Mouse (Mus musculus) heart, postnatal 0 days (tissue): Measurements from ENCODE around the gene Actn2. TPM values are rescaled to one million over a fixed set of nuclear protein-coding genes. Genes with fewer than 3 reads are reported as not detected.

Source experiments
- ATAC-seq: fragments of 200-750 bp; cut with Nextera tagmentation; 2 replicates; pipeline ENCODE4 v1.8.0; 2017; ENCODE audit warnings: low read depth, moderate number of reproducible peaks, moderate library complexity; ENCODE audit not compliant: insufficient read depth
- DNase-seq: peaks from one replicate; pipeline ENCODE4 v3.0.0-alpha.2; 2016; ENCODE audit warnings: low spot score
- H3K27ac ChIP-seq: fragments of 300-500 bp; sonication (generic); 2 replicates; pipeline ENCODE4 v1.5.1; 2014; ENCODE audit warnings: low read depth, mild to moderate bottlenecking
- H3K27me3 ChIP-seq: fragments of 300-500 bp; sonication (generic); 2 replicates; pipeline ENCODE4 v1.6.1; 2014; ENCODE audit warnings: low read length, mixed read lengths; ENCODE audit not compliant: control insufficient read depth, insufficient read depth
- H3K36me3 ChIP-seq: fragments of 300-500 bp; sonication (generic); replicated peaks from 2 replicates; pipeline ENCODE4 v1.6.1; 2014; ENCODE audit warnings: low read length, mixed read lengths; ENCODE audit not compliant: control insufficient read depth, insufficient read depth
- H3K4me1 ChIP-seq: fragments of 300-500 bp; sonication (generic); 2 replicates; pipeline ENCODE4 v1.6.1; 2014; ENCODE audit warnings: antibody characterized with exemption; ENCODE audit not compliant: control insufficient read depth, insufficient read depth
- H3K4me2 ChIP-seq: fragments of 300-500 bp; sonication (generic); 2 replicates; pipeline ENCODE4 v1.6.1; 2014; ENCODE audit warnings: low read depth, mild to moderate bottlenecking, low read length, moderate library complexity
- H3K4me3 ChIP-seq: fragments of 300-500 bp; sonication (generic); 2 replicates; pipeline ENCODE4 v1.5.1; 2014; ENCODE audit warnings: low read depth, low read length
- H3K9ac ChIP-seq: fragments of 300-500 bp; sonication (generic); replicated peaks from 2 replicates; pipeline ENCODE4 v1.6.1; 2014; ENCODE audit warnings: low read depth, low read length, mixed read lengths
- H3K9me3 ChIP-seq: fragments of 300-500 bp; sonication (generic); replicated peaks from 2 replicates; pipeline ENCODE4 v1.6.1; 2016; ENCODE audit warnings: low read length; ENCODE audit not compliant: control insufficient read depth
- CTCF ChIP-seq: IDR thresholded peaks from 2 replicates; pipeline ENCODE4 v1.5.1; 2016; ENCODE audit warnings: antibody characterized with exemption, control low read depth, low read depth
- EP300 ChIP-seq: IDR thresholded peaks from 2 replicates; pipeline ENCODE4 v1.6.1; 2016; ENCODE audit warnings: antibody characterized with exemption, low read depth
- WGBS: fragments of 180-500 bp; shearing (Covaris S2); extraction: QIAGEN DNeasy Blood & Tissue Kit; methylation state at CpG from one replicate; pipeline ENCODE4 v1.1.7; 2014; 5-methylcytosine and 5-hydroxymethylcytosine counted together
- polyA plus RNA-seq: library from polyadenylated mRNA; unstranded; fragments of >200 nt; fragmentation: Nextera tagmentation; extraction: Ambion mirVana; gene quantifications from 2 replicates; pipeline ENCODE4 v1.2.1, GENCODE M21; 2015
- total RNA-seq: library from RNA; depleted of rRNA; stranded (reverse); fragments of >200 nt; gene quantifications from 2 replicates; pipeline ENCODE4 v1.2.3, GENCODE M21; 2014; ENCODE audit warnings: low replicate concordance; rRNA removed

Actn2 gene
- total and polyA plus RNA-seq, 2 experiments from 2014 or later: 1,276 to 2,143 TPM

GRCm38 (mm10) chr13:12245938-12246337 lies 94.6 kb downstream of the Actn2 start:
- Histone ChIP-seq H3K9ac (no peak overlapping the region), H3K27me3 (no peaks in the 10 kb centered on the region; the same call in 1 of the 2 replicates), H3K4me2 (no peak overlapping the region), H3K36me3 (peaks cover 73% of the 10 kb centered on the region), H3K9me3 (no peaks in the 10 kb centered on the region), H3K4me3 (no peak overlapping the region), H3K27ac (no peak overlapping the region), H3K4me1 (peaks cover 24% of the 10 kb centered on the region)
- DNase-seq (no peak), ATAC-seq (no peak)
- WGBS: 97% methylated on average over 2 of the region's 2 CpGs
- TF ChIP-seq CTCF (no peak), EP300 (no peak)

- peaks cover 76% of the 10 kb centered on the region for H3K36me3 ChIP-seq
- peak overlapping the region; percentile 84 for H3K27ac ChIP-seq
- peak overlapping the region; percentile 25 for H3K4me2 ChIP-seq
- H3K9me3 ChIP-seq: no peaks in the 10 kb centered on the region
- peaks cover 18% of the 10 kb centered on the region for H3K4me1 ChIP-seq
- no peaks in the 10 kb centered on the region; the same call in 1 of the 2 replicates for H3K27me3 ChIP-seq
- ATAC-seq (peak; percentile 97), DNase-seq (peak; percentile 85)
- 39% methylated on average over 4 of the region's 4 CpGs for WGBS
- 0 out of 2 replicates have a peak overlapping the region, but pooled peaks have one; percentile 20 for H3K9ac ChIP-seq
- no peak overlapping the region for H3K4me3 ChIP-seq
- TF ChIP-seq CTCF (no peak), EP300 (0 out of 2 replicates have a peak, but pooled peaks have one; percentile 55)
These were observed 96.6 kb downstream of the Actn2 start for GRCm38 (mm10) chr13:12243991-12244390.

DNA sequence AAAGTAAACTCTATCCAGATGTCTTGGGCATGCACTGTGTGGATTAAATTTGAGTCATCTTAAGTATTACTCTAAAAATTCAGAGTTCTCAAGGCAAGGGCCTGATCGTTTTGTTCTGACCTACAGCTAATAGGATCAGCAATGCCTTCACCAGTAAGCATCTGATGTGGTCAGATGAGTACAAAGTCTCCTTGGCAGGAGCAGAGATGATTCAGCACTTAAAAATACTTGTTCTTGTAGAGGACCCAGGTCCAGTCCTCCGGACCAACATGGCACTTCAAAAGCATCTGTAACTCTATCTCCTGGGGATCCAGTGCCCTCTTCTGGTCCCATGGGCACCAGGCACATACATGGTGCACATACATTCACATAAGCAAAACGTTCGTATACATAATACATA lies 108.4 kb downstream of the Actn2 start:
- 89% methylated on average over 4 of the region's 4 CpGs for WGBS
- Histone ChIP-seq H3K4me2 (no peak overlapping the region), H3K27me3 (no peaks in the 10 kb centered on the region), H3K9me3 (no peaks in the 10 kb centered on the region), H3K4me3 (no peak overlapping the region), H3K36me3 (peaks cover 82% of the 10 kb centered on the region), H3K4me1 (no peaks in the 10 kb centered on the region), H3K9ac (no peak overlapping the region), H3K27ac (no peak overlapping the region)
- TF ChIP-seq EP300 (no peak), CTCF (no peak)
- DNase-seq: no peak
- no peak for ATAC-seq

DNA sequence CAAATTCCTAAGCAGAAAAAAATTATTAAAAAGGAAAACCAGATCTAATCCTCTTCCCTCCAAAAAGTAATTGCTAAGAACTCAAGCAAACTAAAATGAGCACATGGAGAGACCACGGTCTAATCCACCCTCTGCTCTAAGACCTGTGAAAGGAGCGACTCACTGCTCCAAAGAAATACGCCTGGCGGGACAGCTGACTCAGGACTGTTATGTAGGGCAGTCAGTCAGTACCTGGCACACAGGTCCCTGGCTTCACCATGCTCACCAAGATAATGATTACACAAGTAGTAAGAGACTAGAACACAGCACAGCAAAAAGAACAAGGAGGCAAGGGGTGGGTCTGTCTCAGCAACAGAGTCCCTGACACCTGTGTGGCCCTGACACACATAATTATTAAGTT lies 112.3 kb downstream of the Actn2 start:
- H3K9ac ChIP-seq: no peak overlapping the region
- no peak overlapping the region for H3K27ac ChIP-seq
- no peak for TF ChIP-seq EP300
- TF ChIP-seq CTCF: no peak
- no peak for DNase-seq
- no peaks in the 10 kb centered on the region for H3K9me3 ChIP-seq
- ATAC-seq: no peak
- 96% methylated on average over 4 of the region's 4 CpGs for WGBS
- no peak overlapping the region for H3K4me3 ChIP-seq
- peaks cover 92% of the 10 kb centered on the region for H3K36me3 ChIP-seq
- no peaks in the 10 kb centered on the region for H3K4me1 ChIP-seq
- H3K4me2 ChIP-seq: no peak overlapping the region
- H3K27me3 ChIP-seq: no peaks in the 10 kb centered on the region

DNA sequence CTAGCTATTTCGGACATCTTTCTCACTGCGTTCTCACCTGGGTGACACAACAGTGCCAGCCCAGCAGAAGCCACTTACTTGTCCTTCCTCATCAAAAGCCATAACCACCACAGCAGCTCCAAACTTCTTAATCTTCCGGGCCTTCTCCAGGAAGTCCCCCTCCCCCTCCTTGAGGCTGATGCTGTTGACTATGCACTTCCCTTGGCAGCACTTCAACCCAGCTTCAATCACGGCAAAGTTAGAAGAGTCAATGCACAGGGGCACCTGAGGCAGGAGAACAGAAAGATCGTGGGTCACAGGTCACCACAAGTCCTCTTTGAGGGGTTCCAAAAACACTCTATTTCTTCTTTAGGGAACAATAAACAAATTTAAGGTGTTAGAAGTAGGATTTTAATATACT lies 113.0 kb downstream of the Actn2 start:
- H3K36me3 ChIP-seq: peaks cover 91% of the 10 kb centered on the region
- ATAC-seq: no peak
- WGBS: 71% methylated on average over 5 of the region's 5 CpGs

More for the DNA sequence above, 113.0 kb downstream of the Actn2 start:
- H3K4me1 ChIP-seq: no peaks in the 10 kb centered on the region
- no peak overlapping the region for H3K9ac ChIP-seq
- no peak overlapping the region for H3K4me2 ChIP-seq
- no peaks in the 10 kb centered on the region for H3K27me3 ChIP-seq
- no peak overlapping the region for H3K4me3 ChIP-seq
- DNase-seq: no peak
- H3K9me3 ChIP-seq: no peaks in the 10 kb centered on the region
- no peak for TF ChIP-seq CTCF
- H3K27ac ChIP-seq: no peak overlapping the region

Other genes with a start within 250 kb of the Actn2 start
- gene Ryr2, start 233.8 kb downstream of the Actn2 start, total RNA-seq: 317 and 396 TPM in 2 replicates
- 48.2 and 61.4 TPM in 2 replicates for gene Ryr2, start 233.8 kb downstream of the Actn2 start, polyA plus RNA-seq
- 10.1 and 25.3 TPM in 2 replicates for gene Mtr, start 82.6 kb downstream of the Actn2 start, total RNA-seq
- 9.1 and 9.8 TPM in 2 replicates for gene Mtr, start 82.6 kb downstream of the Actn2 start, polyA plus RNA-seq
- gene Heatr1, start 54.3 kb upstream of the Actn2 start, total RNA-seq: 6.5 and 9.3 TPM in 2 replicates
- gene Heatr1, start 54.3 kb upstream of the Actn2 start, polyA plus RNA-seq: 3.3 and 3.5 TPM in 2 replicates
- gene Lgals8, start 124.2 kb upstream of the Actn2 start, total RNA-seq: 14.1 and 21.8 TPM in 2 replicates
- 17.5 and 18.0 TPM in 2 replicates for gene Lgals8, start 124.2 kb upstream of the Actn2 start, polyA plus RNA-seq
- 0.43 TPM in 1 of 2 replicates, not detected in the other for gene Edaradd, start 179.7 kb upstream of the Actn2 start, total RNA-seq
- gene Edaradd, start 179.7 kb upstream of the Actn2 start, polyA plus RNA-seq: 0.10 and 0.11 TPM in 2 replicates
- 1.4 and 8.2 TPM in 2 replicates for gene Ero1lb, start 225.1 kb upstream of the Actn2 start, total RNA-seq
- 2.4 and 2.5 TPM in 2 replicates for gene Ero1lb, start 225.1 kb upstream of the Actn2 start, polyA plus RNA-seq